Comparison of ENCODE assay signal across 8 mouse cellular contexts in genomic region chr2:32601417-32602065, GRCm38 (mm10). TPM values are rescaled to one million over a fixed set of nuclear protein-coding genes. Genes with fewer than 3 reads are reported as not detected.
A peak's percentile ranks its signal among the peaks of the same experiment; 100 is the strongest.
DNase-seq lines count a peak whose midpoint lies in the region; ATAC-seq lines count a peak whose summit lies in the region.
"Had no signal": no experiment of that assay in that cellular context is flagged by ENCODE, and none has a peak within 500 bp of the region (broad histone marks: within the 10 kb centered on the region; RNA-seq: fewer than 3 reads in every experiment).

No protein-coding gene starts in this region.

- H3K9ac ChIP-seq in midbrain, embryonic 16.5 days (ENCODE audit: low read depth, low read length) = no peak overlapping the region

- H3K27ac ChIP-seq in midbrain, embryonic 10.5 days (replicated peaks) = 0 out of 2 replicates have a peak overlapping the region, but pooled peaks have one; percentile 9
- no peak overlapping the region for H3K27ac ChIP-seq in midbrain, embryonic 16.5 days (ENCODE audit: low read length)

- no peak overlapping the region for H3K4me2 ChIP-seq in midbrain, embryonic 16.5 days (ENCODE audit: low read length)

- H3K9me3 ChIP-seq in midbrain, embryonic 10.5 days (replicated peaks) = no peaks in the 10 kb centered on the region
- no peaks in the 10 kb centered on the region for H3K9me3 ChIP-seq in midbrain, embryonic 16.5 days (replicated peaks; ENCODE audit: control insufficient read depth, low read length, poor library complexity, severe bottlenecking)

- peaks cover 19% of the 10 kb centered on the region for H3K4me1 ChIP-seq in midbrain, embryonic 10.5 days
- no peaks in the 10 kb centered on the region for H3K4me1 ChIP-seq in midbrain, embryonic 16.5 days (ENCODE audit: control insufficient read depth, insufficient read depth, low read length)

- no peak overlapping the region for H3K4me3 ChIP-seq in midbrain, embryonic 10.5 days
- H3K4me3 ChIP-seq in midbrain, embryonic 16.5 days (ENCODE audit: low read depth, low read length) = no peak overlapping the region

- WGBS in midbrain, embryonic 10.5 days = 36% methylated on average over 8 of the region's 8 CpGs
- WGBS in midbrain, embryonic 16.5 days = 38% methylated on average over 8 of the region's 8 CpGs

- no peaks in the 10 kb centered on the region for H3K27me3 ChIP-seq in midbrain, embryonic 10.5 days (ENCODE audit: low read depth, poor library complexity, severe bottlenecking)
- no peaks in the 10 kb centered on the region for H3K27me3 ChIP-seq in midbrain, embryonic 16.5 days (ENCODE audit: control insufficient read depth, insufficient read depth, low read depth, low read length)

- ATAC-seq in midbrain, embryonic 16.5 days = no peak; the same call in 1 of the 2 replicates
- ATAC-seq in erythroblast, adult 5-6 weeks (replicated peaks; ENCODE audit: low FRiP score, poor library complexity, severe bottlenecking) = peak; percentile 62

- H3K36me3 ChIP-seq in midbrain, embryonic 10.5 days = no peaks in the 10 kb centered on the region
- no peaks in the 10 kb centered on the region for H3K36me3 ChIP-seq in midbrain, embryonic 16.5 days (ENCODE audit: control insufficient read depth, insufficient read depth, low read length)

- no peak for DNase-seq in midbrain, embryonic 10.5 days (ENCODE audit: low spot score)
- peak; percentile 52 to 69 for DNase-seq in adrenal gland, postnatal 36 days
- DNase-seq in liver = peak; percentile 81
- peak; percentile 48 for DNase-seq in naive thymus-derived CD4-positive, alpha-beta T cell, adult 2 months (ENCODE audit: low read depth)
- no peak for DNase-seq in right cerebral cortex, adult 18-20 months

RNA-seq across cellular contexts. Expression of gene St6galnac6, which starts 2.0 kb away (rescaled TPM):
- polyA plus RNA-seq in midbrain, embryonic 10.5 days (2016; fragmentation: Nextera tagmentation; extraction: Ambion mirVana) = 10.8 and 11.9 TPM in 2 replicates
- polyA plus RNA-seq in midbrain, embryonic 16.5 days (2015; fragmentation: Nextera tagmentation; extraction: Ambion mirVana) = 26.5 and 36.4 TPM in 2 replicates
- total RNA-seq in adrenal gland, postnatal 36 days (2021) = 10 to 100 TPM; 38.3 to 58.1 TPM
- total RNA-seq in erythroblast, adult 5-6 weeks (2015; ENCODE audit: low replicate concordance) = 0.77 and 3.3 TPM in 2 replicates
- 2.1 and 2.5 TPM in 2 replicates for total RNA-seq in erythroblast, adult 5-6 weeks (2017; ENCODE audit: low replicate concordance)

RNA-seq across cellular contexts. Expression of gene St6galnac4, which starts 14.6 kb away (rescaled TPM):
- 15.9 and 17.1 TPM in 2 replicates for polyA plus RNA-seq in midbrain, embryonic 10.5 days (2016; fragmentation: Nextera tagmentation; extraction: Ambion mirVana)
- 33.4 and 39.0 TPM in 2 replicates for polyA plus RNA-seq in midbrain, embryonic 16.5 days (2015; fragmentation: Nextera tagmentation; extraction: Ambion mirVana)
- total RNA-seq in adrenal gland, postnatal 36 days (2021) = 10 to 100 TPM in 1 of 2 experiments, 1 to 10 TPM in 1; 7.9 to 11.0 TPM
- 8.8 and 9.4 TPM in 2 replicates for total RNA-seq in erythroblast, adult 5-6 weeks (2015; ENCODE audit: low replicate concordance)
- total RNA-seq in erythroblast, adult 5-6 weeks (2017; ENCODE audit: low replicate concordance) = 3.8 and 4.9 TPM in 2 replicates

RNA-seq across cellular contexts. Expression of gene Ak1, which starts 20.0 kb away (rescaled TPM):
- 26.4 and 30.3 TPM in 2 replicates for polyA plus RNA-seq in midbrain, embryonic 10.5 days (2016; fragmentation: Nextera tagmentation; extraction: Ambion mirVana)
- 107 and 108 TPM in 2 replicates for polyA plus RNA-seq in midbrain, embryonic 16.5 days (2015; fragmentation: Nextera tagmentation; extraction: Ambion mirVana)
- total RNA-seq in adrenal gland, postnatal 36 days (2021) = 10 to 100 TPM; 49.4 to 50.0 TPM
- not detected in 2 replicates for total RNA-seq in erythroblast, adult 5-6 weeks (2015; ENCODE audit: low replicate concordance)
- not detected in 2 replicates for total RNA-seq in erythroblast, adult 5-6 weeks (2017; ENCODE audit: low replicate concordance)

RNA-seq across cellular contexts. Expression of gene 9430097D07Rik, which starts 26.1 kb away (rescaled TPM):
- polyA plus RNA-seq in midbrain, embryonic 10.5 days (2016; fragmentation: Nextera tagmentation; extraction: Ambion mirVana) = 0.17 and 0.22 TPM in 2 replicates
- polyA plus RNA-seq in midbrain, embryonic 16.5 days (2015; fragmentation: Nextera tagmentation; extraction: Ambion mirVana) = 0.52 and 1.1 TPM in 2 replicates
- not detected for total RNA-seq in adrenal gland, postnatal 36 days (2021)
- not detected in 2 replicates for total RNA-seq in erythroblast, adult 5-6 weeks (2015; ENCODE audit: low replicate concordance)
- not detected in 2 replicates for total RNA-seq in erythroblast, adult 5-6 weeks (2017; ENCODE audit: low replicate concordance)
- total RNA-seq: heart, adult 18-20 months had no signal

RNA-seq across cellular contexts. Expression of gene Pip5kl1, which starts 26.9 kb away (rescaled TPM):
- polyA plus RNA-seq in midbrain, embryonic 10.5 days (2016; fragmentation: Nextera tagmentation; extraction: Ambion mirVana) = 1.9 and 2.8 TPM in 2 replicates
- 14.5 and 17.1 TPM in 2 replicates for polyA plus RNA-seq in midbrain, embryonic 16.5 days (2015; fragmentation: Nextera tagmentation; extraction: Ambion mirVana)
- total RNA-seq in adrenal gland, postnatal 36 days (2021) = not detected
- not detected in 2 replicates for total RNA-seq in erythroblast, adult 5-6 weeks (2015; ENCODE audit: low replicate concordance)
- total RNA-seq in erythroblast, adult 5-6 weeks (2017; ENCODE audit: low replicate concordance) = 1.9 TPM in 1 of 2 replicates, not detected in the other
- total RNA-seq: heart, adult 18-20 months had no signal

Comparison
In these comparisons a context has a peak if more than half of its experiments do, and no peak if none do; other contexts are left out.
1. DNase-seq: peak in adrenal gland, postnatal 36 days (2 of 2), liver (single experiment) and naive thymus-derived CD4-positive, alpha-beta T cell, adult 2 months (single experiment); none in midbrain, embryonic 10.5 days (single experiment) and right cerebral cortex, adult 18-20 months (single experiment).
2. RNA of gene St6galnac6, which starts 2.0 kb away (total RNA-seq): 38.3 to 58.1 TPM in adrenal gland, postnatal 36 days; 0.77 to 3.3 TPM in erythroblast, adult 5-6 weeks; every median in the first group is over 4 times any median in the second.
3. RNA of gene Ak1, which starts 20.0 kb away (total RNA-seq): 49.4 to 50.0 TPM in adrenal gland, postnatal 36 days; not detected in erythroblast, adult 5-6 weeks; every median in the first group is over 10 times any median in the second.